Mouse (Mus musculus) CH12.LX (cell line): Measurements from ENCODE around the gene Tcf25. TPM values are rescaled to one million over a fixed set of nuclear protein-coding genes. Genes with fewer than 3 reads are reported as not detected.
A peak's percentile ranks its signal among the peaks of the same experiment; 100 is the strongest.

Experiments
- DNase-seq: peaks from one replicate; pipeline ENCODE4 v3.0.0-alpha.2; 2013; ENCODE audit errors: extremely low read depth
- H3K27ac ChIP-seq: 2 replicates; pipeline ENCODE4 v1.5.1; 2012; ENCODE audit warnings: low read depth, mild to moderate bottlenecking, control low read depth, moderate library complexity; ENCODE audit not compliant: insufficient read depth
- H3K27me3 ChIP-seq: replicated peaks from 2 replicates; pipeline ENCODE3; 2012; ENCODE audit warnings: inconsistent platforms
- H3K36me3 ChIP-seq, 2 experiments: replicated peaks in 1 of 2; 2 replicates each; pipeline versions ENCODE3 to v1.6.1; 2012; ENCODE audit warnings: inconsistent platforms in 1 of 2, low read length in 1 of 2, mild to moderate bottlenecking in 1 of 2, mixed read lengths in 1 of 2, moderate library complexity in 1 of 2; ENCODE audit not compliant: control insufficient read depth in 1 of 2, insufficient read depth in 1 of 2
- H3K4me1 ChIP-seq, 2 experiments: 2 replicates each; pipeline ENCODE4 v1.6.1; 2012; ENCODE audit warnings: inconsistent platforms in 1 of 2, moderate library complexity in 1 of 2; ENCODE audit not compliant: insufficient read depth in 2 of 2, control insufficient read depth in 1 of 2
- H3K4me2 ChIP-seq: 2 replicates; pipeline ENCODE4 v1.6.1; 2012; ENCODE audit warnings: low read depth, mild to moderate bottlenecking, control low read depth; ENCODE audit not compliant: poor library complexity, insufficient read depth, severe bottlenecking
- H3K4me3 ChIP-seq, 3 experiments: fragments of 150-350 bp in 1 of 3; sonication (generic) in 1 of 3; replicated peaks in 1 of 3; 2 replicates each; pipeline versions ENCODE3 to v1.5.1; 2011 to 2012; ENCODE audit warnings: low read depth in 2 of 3, low read length in 2 of 3, mild to moderate bottlenecking in 2 of 3, moderate library complexity in 2 of 3, control low read depth in 1 of 3, improper control_type of control experiment in 1 of 3, inconsistent platforms in 1 of 3, mixed read lengths in 1 of 3; ENCODE audit not compliant: poor library complexity in 1 of 3
- H3K79me2 ChIP-seq: replicated peaks from 2 replicates; pipeline ENCODE4 v1.6.1; 2012; ENCODE audit warnings: mild to moderate bottlenecking, moderate library complexity; ENCODE audit not compliant: control insufficient read depth, poor library complexity, insufficient read depth, severe bottlenecking; ENCODE audit errors: extremely low read depth
- H3K9ac ChIP-seq: 2 replicates; pipeline ENCODE4 v1.6.1; 2012; ENCODE audit warnings: low read depth, mild to moderate bottlenecking, control low read depth, moderate library complexity; ENCODE audit not compliant: insufficient read depth
- H3K9me3 ChIP-seq: replicated peaks from 2 replicates; pipeline ENCODE3; 2012; ENCODE audit warnings: low read length, inconsistent platforms, mixed read lengths
- BHLHE40 ChIP-seq: IDR thresholded peaks from 2 replicates; pipeline ENCODE4 v1.6.1; 2011; ENCODE audit warnings: mild to moderate bottlenecking, low read depth, low read length, improper control_type of control experiment
- CHD1 ChIP-seq: IDR thresholded peaks from 2 replicates; pipeline ENCODE4 v1.6.1; 2012; ENCODE audit warnings: low read depth, low read length, improper control_type of control experiment, inconsistent platforms
- CTCF ChIP-seq, 2 experiments: IDR thresholded peaks in 1 of 2; conservative IDR thresholded peaks in 1 of 2; 2 replicates each; pipeline ENCODE4 v1.5.1; 2011 to 2012; ENCODE audit warnings: low read depth in 2 of 2, low read length in 2 of 2, improper control_type of control experiment in 1 of 2, inconsistent platforms in 1 of 2, mild to moderate bottlenecking in 1 of 2, moderate library complexity in 1 of 2
- E2F4 ChIP-seq: IDR thresholded peaks from 2 replicates; pipeline ENCODE4 v1.6.1; 2011; ENCODE audit warnings: low read depth, low read length, improper control_type of control experiment; ENCODE audit not compliant: insufficient replicate concordance
- ELF1 ChIP-seq: IDR thresholded peaks from 2 replicates; pipeline ENCODE4 v1.6.1; 2014; ENCODE audit warnings: low read depth, mild to moderate bottlenecking, inconsistent platforms, low read length, improper control_type of control experiment
- HCFC1 ChIP-seq: IDR thresholded peaks from 2 replicates; pipeline ENCODE4 v1.6.1; 2012; ENCODE audit warnings: low read depth, mild to moderate bottlenecking, inconsistent platforms, low read length, improper control_type of control experiment
- IRF4 ChIP-seq: IDR thresholded peaks from 2 replicates; pipeline ENCODE4 v1.6.1; 2014; ENCODE audit warnings: low read depth, mild to moderate bottlenecking, inconsistent platforms, low read length, improper control_type of control experiment
- JUN ChIP-seq: IDR thresholded peaks from 2 replicates; pipeline ENCODE4 v1.6.1; 2011; ENCODE audit warnings: low read depth, mild to moderate bottlenecking, low read length, improper control_type of control experiment, moderate library complexity; ENCODE audit not compliant: insufficient read depth
- JUND ChIP-seq: conservative IDR thresholded peaks from 2 replicates; pipeline ENCODE4 v1.6.1; 2011; ENCODE audit warnings: low read depth, low read length, improper control_type of control experiment
- MAFK ChIP-seq: IDR thresholded peaks from 2 replicates; pipeline ENCODE4 v1.6.1; 2011; ENCODE audit warnings: low read length, improper control_type of control experiment; ENCODE audit not compliant: insufficient replicate concordance
- MEF2A ChIP-seq: IDR thresholded peaks from 2 replicates; pipeline ENCODE4 v1.6.1; 2014; ENCODE audit warnings: low read depth, mild to moderate bottlenecking, inconsistent platforms, low read length, improper control_type of control experiment, borderline replicate concordance
- MXI1 ChIP-seq: IDR thresholded peaks from 2 replicates; pipeline ENCODE4 v1.6.1; 2011; ENCODE audit warnings: mild to moderate bottlenecking, low read depth, low read length, improper control_type of control experiment
- MYC ChIP-seq: IDR thresholded peaks from 2 replicates; pipeline ENCODE4 v1.6.1; 2011; ENCODE audit warnings: low read depth, mild to moderate bottlenecking, improper control_type of control experiment, low read length
- NRF1 ChIP-seq: IDR thresholded peaks from 2 replicates; pipeline ENCODE4 v1.6.1; 2014; ENCODE audit warnings: low read depth, mild to moderate bottlenecking, inconsistent platforms, low read length, improper control_type of control experiment, moderate library complexity
- PAX5 ChIP-seq: IDR thresholded peaks from 2 replicates; pipeline ENCODE4 v1.6.1; 2012; ENCODE audit warnings: low read length, inconsistent platforms, mixed read lengths
- POLR2AphosphoS2 ChIP-seq: IDR thresholded peaks from 2 replicates; pipeline ENCODE4 v1.6.1; 2011; ENCODE audit warnings: low read depth, low read length, improper control_type of control experiment
- RAD21 ChIP-seq: IDR thresholded peaks from 2 replicates; pipeline ENCODE4 v1.6.1; 2011; ENCODE audit warnings: low read depth, mild to moderate bottlenecking, low read length, improper control_type of control experiment, moderate library complexity
- SIN3A ChIP-seq: IDR thresholded peaks from 2 replicates; pipeline ENCODE4 v1.6.1; 2012; ENCODE audit warnings: low read length, improper control_type of control experiment, inconsistent platforms
- SMC3 ChIP-seq: IDR thresholded peaks from 2 replicates; pipeline ENCODE4 v1.6.1; 2011; ENCODE audit warnings: low read depth, low read length, improper control_type of control experiment
- TBP ChIP-seq: conservative IDR thresholded peaks from 2 replicates; pipeline ENCODE4 v1.6.1; 2011; ENCODE audit warnings: low read depth, low read length, improper control_type of control experiment
- UBTF ChIP-seq: IDR thresholded peaks from 2 replicates; pipeline ENCODE4 v1.6.1; 2012; ENCODE audit warnings: low read depth, mild to moderate bottlenecking, inconsistent platforms, low read length, improper control_type of control experiment, moderate library complexity
- USF1 ChIP-seq: IDR thresholded peaks from 2 replicates; pipeline ENCODE4 v1.6.1; 2014; ENCODE audit warnings: low read depth, mild to moderate bottlenecking, inconsistent platforms, low read length, improper control_type of control experiment
- ZC3H11A ChIP-seq: IDR thresholded peaks from 2 replicates; pipeline ENCODE4 v1.6.1; 2012; ENCODE audit warnings: low read depth, mild to moderate bottlenecking, inconsistent platforms, low read length, improper control_type of control experiment
- ZKSCAN1 ChIP-seq: IDR thresholded peaks from 2 replicates; pipeline ENCODE4 v1.6.1; 2012; ENCODE audit warnings: low read depth, inconsistent platforms, low read length, improper control_type of control experiment, borderline replicate concordance
- ZNF384 ChIP-seq: IDR thresholded peaks from 2 replicates; pipeline ENCODE4 v1.6.1; 2012; ENCODE audit warnings: low read depth, low read length, improper control_type of control experiment, inconsistent platforms
- dilution Hi-C: fragments of 300-500 bp; cut with MboI; formaldehyde crosslinking; loops from 2 replicates; pipeline ENCODE4 v1.14.3; 2020; ENCODE audit warnings: low sequenced_read_pairs; ENCODE audit not compliant: extremely low pct_unique_long_range_greater_than_20kb, extremely low pct_ligation_motif_present
- in situ Hi-C: fragments of 300-500 bp; cut with MboI; formaldehyde crosslinking; loops from 3 replicates; pipeline ENCODE4 v1.14.3; 2019; ENCODE audit warnings: low sequenced_read_pairs, low pct_ligation_motif_present, low pct_unique_long_range_greater_than_20kb, mixed read lengths
- polyA plus RNA-seq: library from polyadenylated mRNA; unstranded; fragments of >175 nt; gene quantifications from 2 replicates; pipeline ENCODE4 v1.2.1, GENCODE M21; 2012; ENCODE audit warnings: low read depth; ENCODE audit not compliant: insufficient read length
- total RNA-seq, 2 experiments: library from RNA; depleted of rRNA; stranded (reverse); fragments of 300-350 nt in 1 of 2; fragments of >200 nt in 1 of 2; gene quantifications; 2 replicates each; pipeline ENCODE4 v1.2.3; 2012 to 2014

Tcf25 gene
- total and polyA plus RNA-seq, 3 experiments: 168 to 393 (median 207) TPM

DNA sequence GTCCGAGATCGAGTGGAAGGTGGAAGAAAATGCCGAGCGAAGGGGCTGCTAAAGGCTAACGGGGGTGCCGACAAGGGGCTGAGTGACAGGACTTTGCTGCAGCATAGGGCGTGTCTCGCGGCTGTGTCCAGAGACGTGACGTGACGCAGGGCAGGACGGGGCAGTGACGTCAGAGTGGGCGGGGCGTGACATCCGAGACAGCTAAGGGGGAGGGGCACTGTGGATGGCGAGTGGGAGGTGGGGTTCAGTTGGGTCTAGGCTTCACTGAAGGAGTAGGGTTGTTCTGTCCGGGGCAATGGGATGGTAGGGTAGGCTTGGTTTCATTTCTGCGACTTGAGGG, 656 bp downstream of the Tcf25 start (continued):
- no peak; the same call in 1 of the 2 replicates for TF ChIP-seq NRF1
- no peak for TF ChIP-seq MXI1
- TF ChIP-seq BHLHE40: no peak
- no peak for TF ChIP-seq CHD1
- no peak for TF ChIP-seq ELF1
- no peak for TF ChIP-seq UBTF
- no peak for TF ChIP-seq POLR2AphosphoS2
- no peak for TF ChIP-seq ZNF384
- no peak for TF ChIP-seq SMC3
- TF ChIP-seq MAFK: no peak
- TF ChIP-seq MEF2A: 0 out of 2 replicates have a peak, but pooled peaks have one; percentile 31

DNA sequence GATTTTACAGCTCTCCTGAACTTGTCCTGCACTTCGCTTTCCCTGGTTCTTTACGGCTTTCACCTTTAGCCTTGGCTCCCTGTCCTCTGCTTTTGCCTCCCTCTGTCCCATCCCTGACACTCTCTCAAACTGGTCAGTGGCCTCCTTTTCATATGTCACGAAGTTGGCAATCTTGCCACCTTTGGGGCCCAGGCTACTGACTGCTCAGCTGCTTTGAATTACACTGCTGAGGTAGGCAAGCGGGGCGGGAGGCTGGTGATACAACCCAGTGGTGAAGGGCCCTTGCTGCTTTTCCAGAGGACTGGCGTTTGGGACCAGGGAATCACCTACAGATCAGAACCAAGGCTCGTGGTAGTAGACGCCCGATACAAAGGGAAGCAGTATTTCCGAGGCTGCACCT, 2.1 kb downstream of the Tcf25 start:
- Histone ChIP-seq H3K27me3 (no peaks in the 10 kb centered on the region), H3K4me3 (no peak overlapping the region), H3K4me2 (no peak overlapping the region), H3K36me3 (peaks cover 26 to 42% of the 10 kb centered on the region in 2 experiments), H3K9me3 (no peaks in the 10 kb centered on the region), H3K27ac (no peak overlapping the region), H3K79me2 (peaks cover 48% of the 10 kb centered on the region), H3K4me1 (peaks cover 7 to 30% of the 10 kb centered on the region in 2 experiments; a peak in 3 of 4 replicates), H3K9ac (no peak overlapping the region)
- no peak for TF ChIP-seq SMC3
- TF ChIP-seq E2F4: no peak
- no peak for TF ChIP-seq CHD1
- TF ChIP-seq JUN: no peak
- no peak for TF ChIP-seq USF1
- TF ChIP-seq CTCF (conservative IDR thresholded peaks at IDR 0.05 in 1 of 2, IDR thresholded peaks at IDR 0.05 in 1 of 2; ENCODE audit: low read depth in 2 of 2, low read length in 2 of 2): no peak
- no peak for TF ChIP-seq POLR2AphosphoS2
- TF ChIP-seq ZKSCAN1: no peak
- TF ChIP-seq SIN3A: no peak
- no peak for TF ChIP-seq PAX5
- no peak for TF ChIP-seq TBP
- no peak for TF ChIP-seq ZNF384
- no peak for TF ChIP-seq MYC
- no peak for TF ChIP-seq IRF4
- TF ChIP-seq JUND: no peak
- TF ChIP-seq MXI1: no peak
- no peak for TF ChIP-seq ZC3H11A
- no peak for TF ChIP-seq HCFC1
- no peak for TF ChIP-seq RAD21
- in situ Hi-C loops: no loop called here
- no peak for DNase-seq
- dilution Hi-C loops: no loop called here
